Mouse (Mus musculus): Measurements from ENCODE around the gene Cblc. TPM values are rescaled to one million over a fixed set of nuclear protein-coding genes. Genes with fewer than 3 reads are reported as not detected.

The Cblc gene
- total RNA-seq, 2 experiments from 2014 or later: 1.8 to 3.2 TPM

- DNase-seq: peak; percentile 95
These were observed 46.2 kb downstream of the Cblc start, which contains the start of gene Nectin2 for GRCm38 (mm10) chr7:19750217-19751069. Nectin2 (minus strand) TSS chr7:19750483.

- peak; percentile 99 for DNase-seq
These were observed 47.0 kb downstream of the Cblc start for GRCm38 (mm10) chr7:19749389-19750216.

GRCm38 (mm10) chr7:19748219-19749195 is 48.1 kb downstream of the Cblc start:
- peak; percentile 64 for DNase-seq

- peak; percentile 65 for DNase-seq
These were observed 49.0 kb downstream of the Cblc start for GRCm38 (mm10) chr7:19747420-19748218.

GRCm38 (mm10) chr7:19746426-19747201 is 50.0 kb downstream of the Cblc start:
- peak; percentile 53 for DNase-seq

- peak; percentile 29 for DNase-seq
These were observed 50.6 kb downstream of the Cblc start for GRCm38 (mm10) chr7:19745971-19746370.

GRCm38 (mm10) chr7:19744590-19745385 is 51.8 kb downstream of the Cblc start:
- peak; percentile 76 for DNase-seq

GRCm38 (mm10) chr7:19743791-19744190 is 52.8 kb downstream of the Cblc start:
- no peak for DNase-seq

- DNase-seq: no peak
These were observed 54.1 kb downstream of the Cblc start for GRCm38 (mm10) chr7:19742468-19742867.

- DNase-seq: peak; percentile 62
These were observed 55.1 kb downstream of the Cblc start for GRCm38 (mm10) chr7:19741329-19742031.

GRCm38 (mm10) chr7:19740269-19740668 is 56.3 kb downstream of the Cblc start:
- DNase-seq: peak; percentile 51

GRCm38 (mm10) chr7:19738771-19739170 is 57.8 kb downstream of the Cblc start:
- DNase-seq: no peak

GRCm38 (mm10) chr7:19736389-19737057 is 60.1 kb downstream of the Cblc start:
- DNase-seq: no peak

GRCm38 (mm10) chr7:19734178-19734666 is 62.4 kb downstream of the Cblc start:
- DNase-seq: no peak

All from adrenal gland, postnatal 10 days (tissue).